Mouse (Mus musculus): ENCODE results near the gene Urb1. TPM values are rescaled to one million over a fixed set of nuclear protein-coding genes. Genes with fewer than 3 reads are reported as not detected.

Gene Urb1
- polyA plus RNA-seq, 1 experiment from 2014 or later: 12.8 TPM

- no peak overlapping the region for H3K27ac ChIP-seq (ENCODE audit: low read depth, low read length)
- 84% methylated on average over 6 of the region's 6 CpGs for WGBS
- H3K4me1 ChIP-seq (ENCODE audit: control insufficient read depth, insufficient read depth, low read length): peaks cover 12% of the 10 kb centered on the region; the same call in 1 of the 2 replicates
Measured at GRCm38 (mm10) chr16:90845038-90845437, 34.8 kb upstream of the Urb1 start.

DNA sequence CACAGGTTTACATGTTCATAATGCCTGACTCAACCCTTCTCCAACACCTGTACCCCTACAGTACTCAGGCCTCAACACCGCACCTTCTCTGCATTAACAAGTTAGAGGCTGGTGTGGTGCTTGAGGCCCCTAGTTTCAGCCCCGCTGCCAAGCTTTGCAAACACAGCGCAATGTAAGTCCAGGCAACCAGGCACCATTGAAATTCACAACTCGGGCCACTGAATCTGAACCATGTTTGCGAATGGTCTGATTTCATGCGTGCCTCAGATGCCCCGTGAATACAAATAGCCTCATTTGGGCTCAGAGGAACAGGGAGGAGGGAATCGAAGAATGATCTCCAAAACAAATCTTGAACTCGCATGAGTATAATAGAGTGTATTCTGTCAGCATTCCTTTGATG lies 32.0 kb upstream of the Urb1 start:
- ATAC-seq (ENCODE audit: insufficient read depth, low FRiP score, low TSS enrichment) (peak; percentile 56), DNase-seq (ENCODE audit: low spot score) (peak; percentile 72)
- no peak overlapping the region for H3K27ac ChIP-seq (ENCODE audit: low read depth, low read length)
- no peak overlapping the region for H3K9ac ChIP-seq (ENCODE audit: low read length)
- peaks cover 12% of the 10 kb centered on the region; the same call in 1 of the 2 replicates for H3K4me1 ChIP-seq (ENCODE audit: control insufficient read depth, insufficient read depth, low read length)
- 40% methylated on average over 9 of the region's 9 CpGs for WGBS
- H3K27me3 ChIP-seq (ENCODE audit: control insufficient read depth, insufficient read depth, low read length): no peaks in the 10 kb centered on the region
- H3K36me3 ChIP-seq (ENCODE audit: control insufficient read depth, insufficient read depth, low read length): no peaks in the 10 kb centered on the region
- H3K4me2 ChIP-seq (ENCODE audit: low read depth): no peak overlapping the region; the same call in 1 of the 2 replicates
- no peak overlapping the region for H3K4me3 ChIP-seq (ENCODE audit: low read depth, low read length)
- H3K9me3 ChIP-seq (ENCODE audit: control insufficient read depth, low read length): no peaks in the 10 kb centered on the region

More at GRCm38 (mm10) chr16:90845038-90845437, 34.8 kb upstream of the Urb1 start:
- no peak overlapping the region for H3K4me3 ChIP-seq (ENCODE audit: low read depth, low read length)
- no peaks in the 10 kb centered on the region for H3K36me3 ChIP-seq (ENCODE audit: control insufficient read depth, insufficient read depth, low read length)
- H3K4me2 ChIP-seq (ENCODE audit: low read depth): no peak overlapping the region
- DNase-seq (ENCODE audit: low spot score) (no peak), ATAC-seq (ENCODE audit: insufficient read depth, low FRiP score, low TSS enrichment) (no peak)
- no peaks in the 10 kb centered on the region for H3K9me3 ChIP-seq (ENCODE audit: control insufficient read depth, low read length)
- H3K9ac ChIP-seq (ENCODE audit: low read length): no peak overlapping the region
- no peaks in the 10 kb centered on the region for H3K27me3 ChIP-seq (ENCODE audit: control insufficient read depth, insufficient read depth, low read length)

DNA sequence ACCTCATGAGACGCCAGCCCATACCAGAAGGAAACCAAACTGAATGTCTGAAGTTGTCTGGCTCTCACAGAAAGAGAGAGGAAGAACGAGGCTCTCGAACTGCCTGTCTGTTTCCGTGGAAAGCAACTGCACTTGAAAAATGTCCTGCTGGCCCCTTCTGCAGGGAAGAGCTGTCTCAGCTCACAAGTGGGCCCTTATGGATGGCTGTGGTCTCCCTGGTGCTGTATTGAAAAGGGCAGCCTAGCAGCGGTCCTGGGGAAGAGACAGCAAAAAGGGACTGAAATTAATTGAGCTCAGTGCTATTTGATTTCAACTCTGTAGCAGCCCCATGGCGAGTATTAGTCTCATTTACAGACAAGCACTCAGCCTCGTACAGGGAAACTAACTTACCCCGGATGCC lies 27.2 kb upstream of the Urb1 start:
- ATAC-seq (ENCODE audit: insufficient read depth, low FRiP score, low TSS enrichment): no peak

GRCm38 (mm10) chr16:90833041-90833791 lies 23.0 kb upstream of the Urb1 start:
- no peaks in the 10 kb centered on the region for H3K9me3 ChIP-seq (ENCODE audit: control insufficient read depth, low read length)
- H3K9ac ChIP-seq (ENCODE audit: low read length): no peak overlapping the region
- no peak for DNase-seq (ENCODE audit: low spot score)
- peaks cover 35% of the 10 kb centered on the region for H3K27me3 ChIP-seq (ENCODE audit: control insufficient read depth, insufficient read depth, low read length)
- no peak overlapping the region for H3K27ac ChIP-seq (ENCODE audit: low read depth, low read length)
- WGBS: 15% methylated on average over 9 of the region's 9 CpGs
- no peaks in the 10 kb centered on the region for H3K36me3 ChIP-seq (ENCODE audit: control insufficient read depth, insufficient read depth, low read length)
- no peak overlapping the region for H3K4me2 ChIP-seq (ENCODE audit: low read depth)
- peaks cover 14% of the 10 kb centered on the region for H3K4me1 ChIP-seq (ENCODE audit: control insufficient read depth, insufficient read depth, low read length)
- no peak overlapping the region for H3K4me3 ChIP-seq (ENCODE audit: low read depth, low read length)
- ATAC-seq (ENCODE audit: insufficient read depth, low FRiP score, low TSS enrichment): no peak

More for the DNA sequence above, 27.2 kb upstream of the Urb1 start:
- no peaks in the 10 kb centered on the region for H3K9me3 ChIP-seq (ENCODE audit: control insufficient read depth, low read length)
- H3K9ac ChIP-seq (ENCODE audit: low read length): no peak overlapping the region
- WGBS: 69% methylated on average over 8 of the region's 8 CpGs
- peak; percentile 48 for DNase-seq (ENCODE audit: low spot score)
- H3K27me3 ChIP-seq (ENCODE audit: control insufficient read depth, insufficient read depth, low read length): no peaks in the 10 kb centered on the region
- H3K4me3 ChIP-seq (ENCODE audit: low read depth, low read length): no peak overlapping the region
- H3K36me3 ChIP-seq (ENCODE audit: control insufficient read depth, insufficient read depth, low read length): no peaks in the 10 kb centered on the region
- no peak overlapping the region for H3K4me2 ChIP-seq (ENCODE audit: low read depth)
- no peak overlapping the region for H3K27ac ChIP-seq (ENCODE audit: low read depth, low read length)
- peaks cover 11% of the 10 kb centered on the region for H3K4me1 ChIP-seq (ENCODE audit: control insufficient read depth, insufficient read depth, low read length)

DNA sequence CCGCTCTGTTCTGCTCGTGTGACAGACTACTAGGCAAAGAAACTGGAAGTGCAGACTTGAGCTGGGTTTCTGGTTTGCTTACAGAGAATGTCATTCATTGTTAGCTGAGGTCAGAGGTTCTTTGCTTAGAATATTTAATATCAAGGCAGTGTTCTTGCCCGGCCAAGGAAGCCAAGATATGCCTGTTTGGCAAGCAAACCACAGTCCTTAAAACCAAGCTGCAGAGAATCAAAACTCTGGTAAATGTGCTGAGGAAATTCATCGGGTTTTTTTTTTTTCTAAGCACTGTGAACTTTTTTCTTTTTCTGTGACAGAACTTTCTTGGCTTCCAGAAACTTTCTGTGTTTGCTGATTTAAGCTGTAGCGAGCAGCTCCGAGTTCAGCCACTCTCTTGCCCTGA lies 22.3 kb upstream of the Urb1 start:
- 52% methylated on average over 6 of the region's 6 CpGs for WGBS
- H3K27ac ChIP-seq (ENCODE audit: low read depth, low read length): no peak overlapping the region
- H3K9me3 ChIP-seq (ENCODE audit: control insufficient read depth, low read length): no peaks in the 10 kb centered on the region
- H3K9ac ChIP-seq (ENCODE audit: low read length): no peak overlapping the region
- ATAC-seq (ENCODE audit: insufficient read depth, low FRiP score, low TSS enrichment) (no peak), DNase-seq (ENCODE audit: low spot score) (no peak)
- no peak overlapping the region for H3K4me2 ChIP-seq (ENCODE audit: low read depth)
- H3K27me3 ChIP-seq (ENCODE audit: control insufficient read depth, insufficient read depth, low read length): peaks cover 35% of the 10 kb centered on the region
- H3K36me3 ChIP-seq (ENCODE audit: control insufficient read depth, insufficient read depth, low read length): no peaks in the 10 kb centered on the region
- no peak overlapping the region for H3K4me3 ChIP-seq (ENCODE audit: low read depth, low read length)
- peaks cover 14% of the 10 kb centered on the region for H3K4me1 ChIP-seq (ENCODE audit: control insufficient read depth, insufficient read depth, low read length)

DNA sequence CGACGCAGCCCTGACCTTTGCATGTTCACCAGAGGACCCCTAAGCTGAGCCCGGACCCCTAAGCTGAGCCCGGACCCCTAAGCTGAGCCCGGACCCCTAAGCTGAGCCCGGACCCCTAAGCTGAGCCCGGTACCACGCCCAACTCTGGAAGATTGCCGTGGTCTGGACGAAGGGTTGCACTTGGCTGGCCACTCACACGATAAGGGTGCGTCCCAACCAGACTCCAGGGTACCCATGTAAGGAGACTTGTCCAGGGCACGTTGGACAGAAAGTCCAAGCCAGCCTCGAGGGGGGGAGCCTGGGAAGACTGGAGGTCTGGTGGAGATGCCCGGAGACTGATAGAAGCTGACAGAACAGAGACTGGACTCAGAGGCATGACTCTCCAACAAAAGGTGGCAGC lies 21.5 kb upstream of the Urb1 start:
- H3K4me3 ChIP-seq (ENCODE audit: low read depth, low read length): no peak overlapping the region
- DNase-seq (ENCODE audit: low spot score): no peak
- no peak overlapping the region for H3K27ac ChIP-seq (ENCODE audit: low read depth, low read length)
- peak overlapping the region; percentile 96; the same call in 1 of the 2 replicates for H3K4me2 ChIP-seq (ENCODE audit: low read depth)
- H3K9ac ChIP-seq (ENCODE audit: low read length): no peak overlapping the region
- WGBS: 15% methylated on average over 15 of the region's 15 CpGs
- H3K36me3 ChIP-seq (ENCODE audit: control insufficient read depth, insufficient read depth, low read length): no peaks in the 10 kb centered on the region
- H3K4me1 ChIP-seq (ENCODE audit: control insufficient read depth, insufficient read depth, low read length): peaks cover 14% of the 10 kb centered on the region
- H3K9me3 ChIP-seq (ENCODE audit: control insufficient read depth, low read length): no peaks in the 10 kb centered on the region
- no peak for ATAC-seq (ENCODE audit: insufficient read depth, low FRiP score, low TSS enrichment)
- H3K27me3 ChIP-seq (ENCODE audit: control insufficient read depth, insufficient read depth, low read length): peaks cover 35% of the 10 kb centered on the region

- ATAC-seq (ENCODE audit: insufficient read depth, low FRiP score, low TSS enrichment) (peak; percentile 81), DNase-seq (ENCODE audit: low spot score) (peak; percentile 72)
- under 1% methylated on average over 66 of the region's 67 CpGs for WGBS
- H3K36me3 ChIP-seq (ENCODE audit: control insufficient read depth, insufficient read depth, low read length): no peaks in the 10 kb centered on the region
- H3K9ac ChIP-seq (ENCODE audit: low read length): peak overlapping the region; percentile 5
- H3K4me1 ChIP-seq (ENCODE audit: control insufficient read depth, insufficient read depth, low read length): peaks cover 14% of the 10 kb centered on the region
- peaks cover 35% of the 10 kb centered on the region for H3K27me3 ChIP-seq (ENCODE audit: control insufficient read depth, insufficient read depth, low read length)
- H3K9me3 ChIP-seq (ENCODE audit: control insufficient read depth, low read length): no peaks in the 10 kb centered on the region
- H3K4me2 ChIP-seq (ENCODE audit: low read depth): peak overlapping the region; percentile 96
- peak overlapping the region; percentile 48 for H3K4me3 ChIP-seq (ENCODE audit: low read depth, low read length)
- H3K27ac ChIP-seq (ENCODE audit: low read depth, low read length): no peak overlapping the region
Measured at GRCm38 (mm10) chr16:90830686-90831439, 20.6 kb upstream of the Urb1 start.

- peak overlapping the region; percentile 96 for H3K4me2 ChIP-seq (ENCODE audit: low read depth)
- H3K4me3 ChIP-seq (ENCODE audit: low read depth, low read length): peak overlapping the region; percentile 48
- H3K9ac ChIP-seq (ENCODE audit: low read length): peak overlapping the region; percentile 5
- H3K36me3 ChIP-seq (ENCODE audit: control insufficient read depth, insufficient read depth, low read length): no peaks in the 10 kb centered on the region
- DNase-seq (ENCODE audit: low spot score) (peak; percentile 77), ATAC-seq (ENCODE audit: insufficient read depth, low FRiP score, low TSS enrichment) (peak; percentile 56)
- peaks cover 14% of the 10 kb centered on the region for H3K4me1 ChIP-seq (ENCODE audit: control insufficient read depth, insufficient read depth, low read length)
- no peak overlapping the region for H3K27ac ChIP-seq (ENCODE audit: low read depth, low read length)
- H3K27me3 ChIP-seq (ENCODE audit: control insufficient read depth, insufficient read depth, low read length): peaks cover 35% of the 10 kb centered on the region
- H3K9me3 ChIP-seq (ENCODE audit: control insufficient read depth, low read length): no peaks in the 10 kb centered on the region
- under 1% methylated on average over 45 of the region's 45 CpGs for WGBS
Measured at GRCm38 (mm10) chr16:90829894-90830685, 19.9 kb upstream of the Urb1 start.

Data from neural tube, embryonic 11.5 days (tissue).